Mouse (Mus musculus): Measurements from ENCODE around the gene Mdm2. TPM values are rescaled to one million over a fixed set of nuclear protein-coding genes. Genes with fewer than 3 reads are reported as not detected.

Gene Mdm2
- total and polyA plus RNA-seq, 2 experiments from 2014 or later = 24.6 to 28.9 TPM

DNA sequence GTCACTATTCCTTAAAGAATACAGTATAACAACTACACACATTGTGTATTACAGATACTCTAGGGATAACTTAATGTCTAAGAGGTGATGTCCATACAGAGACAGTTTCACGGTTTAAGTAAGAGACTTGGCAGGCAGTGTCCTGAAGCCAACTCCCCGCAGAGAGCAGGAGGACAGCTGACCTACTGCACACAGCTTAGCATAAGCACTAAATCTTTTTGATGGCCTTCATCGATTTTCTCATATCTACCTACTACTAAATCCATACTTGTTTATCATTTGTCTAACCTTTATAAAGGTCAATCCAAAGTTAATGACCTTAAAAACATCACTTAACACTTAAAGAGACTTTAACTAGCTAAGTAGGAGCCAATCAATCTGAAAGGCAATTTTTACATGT lies 7.1 kb downstream of the Mdm2 start:
- ATAC-seq = no peak

DNA sequence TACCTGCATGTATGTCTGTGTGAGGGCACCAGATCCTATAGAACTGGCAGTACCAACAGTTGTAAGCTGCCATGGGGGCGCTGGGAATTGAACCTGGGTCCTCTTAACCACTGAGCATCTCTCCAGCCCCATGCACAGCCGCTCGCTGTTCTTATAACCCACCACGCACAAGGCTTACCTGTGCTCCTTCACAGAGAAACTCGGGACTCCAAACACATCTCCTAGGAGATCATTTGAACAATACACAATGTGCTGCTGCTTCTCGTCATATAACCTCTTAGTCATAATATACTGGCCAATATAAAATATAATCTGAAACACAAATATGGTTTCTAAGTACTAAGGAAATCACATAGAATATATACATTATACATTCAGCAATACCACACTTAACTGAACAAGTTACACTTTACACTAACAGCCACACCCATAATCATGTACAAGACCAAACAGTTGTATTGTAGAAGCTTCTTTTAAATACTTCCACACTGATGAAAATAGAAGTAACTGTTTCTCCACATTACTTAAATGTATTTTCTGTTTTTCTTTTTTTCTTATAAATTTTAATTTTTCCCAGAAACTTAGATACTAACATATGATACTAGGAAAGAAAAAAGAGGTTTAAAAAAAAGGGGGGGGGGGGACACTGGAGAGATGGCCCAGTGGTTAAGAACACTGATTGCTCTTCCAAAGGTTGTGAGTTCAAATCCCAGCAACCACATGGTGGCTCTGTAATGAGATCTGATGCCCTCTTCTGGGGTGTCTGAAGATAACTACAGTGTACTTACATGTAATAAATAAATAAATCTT lies 8.3 kb downstream of the Mdm2 start:
- ATAC-seq (no peak), DNase-seq (ENCODE audit: low spot score) (no peak)
- TF ChIP-seq CTCF (IDR thresholded peaks at IDR 0.05; ENCODE audit: low read depth) = no peak
- Histone ChIP-seq H3K4me3 (ENCODE audit: low read length) (no peak overlapping the region), H3K4me1 (ENCODE audit: insufficient read depth, low read length) (no peaks in the 10 kb centered on the region), H3K36me3 (ENCODE audit: insufficient read depth, low read length) (peaks cover 45% of the 10 kb centered on the region), H3K27me3 (ENCODE audit: insufficient read depth, low read length) (no peaks in the 10 kb centered on the region), H3K9ac (replicated peaks; ENCODE audit: low read length) (no peak overlapping the region), H3K9me3 (ENCODE audit: low read length) (no peaks in the 10 kb centered on the region), H3K27ac (no peak overlapping the region), H3K4me2 (ENCODE audit: low read depth, low read length) (no peak overlapping the region)
- 95% methylated on average over 6 of the region's 6 CpGs for WGBS

More for the DNA sequence above, 7.1 kb downstream of the Mdm2 start:
- DNase-seq (ENCODE audit: low spot score) = no peak
- Histone ChIP-seq H3K9ac (replicated peaks; ENCODE audit: low read length) (no peak overlapping the region), H3K4me1 (ENCODE audit: insufficient read depth, low read length) (no peaks in the 10 kb centered on the region), H3K36me3 (ENCODE audit: insufficient read depth, low read length) (peaks cover 41% of the 10 kb centered on the region), H3K9me3 (ENCODE audit: low read length) (no peaks in the 10 kb centered on the region), H3K4me3 (ENCODE audit: low read length) (no peak overlapping the region), H3K27ac (no peak overlapping the region), H3K27me3 (ENCODE audit: insufficient read depth, low read length) (no peaks in the 10 kb centered on the region), H3K4me2 (ENCODE audit: low read depth, low read length) (no peak overlapping the region)
- TF ChIP-seq CTCF (IDR thresholded peaks at IDR 0.05; ENCODE audit: low read depth) = no peak
- 87% methylated on average over 3 of the region's 3 CpGs for WGBS

- Histone ChIP-seq H3K27ac (no peak overlapping the region), H3K4me2 (ENCODE audit: low read depth, low read length) (no peak overlapping the region), H3K9me3 (ENCODE audit: low read length) (no peaks in the 10 kb centered on the region), H3K4me1 (ENCODE audit: insufficient read depth, low read length) (no peaks in the 10 kb centered on the region), H3K4me3 (ENCODE audit: low read length) (no peak overlapping the region), H3K27me3 (ENCODE audit: insufficient read depth, low read length) (no peaks in the 10 kb centered on the region), H3K9ac (replicated peaks; ENCODE audit: low read length) (no peak overlapping the region), H3K36me3 (ENCODE audit: insufficient read depth, low read length) (peaks cover 54% of the 10 kb centered on the region)
- ATAC-seq (no peak), DNase-seq (ENCODE audit: low spot score) (no peak)
- TF ChIP-seq CTCF (IDR thresholded peaks at IDR 0.05; ENCODE audit: low read depth) = no peak
- WGBS = 91% methylated on average over 6 of the region's 6 CpGs
Measured at GRCm38 (mm10) chr10:117701034-117701829, 9.3 kb downstream of the Mdm2 start.

DNA sequence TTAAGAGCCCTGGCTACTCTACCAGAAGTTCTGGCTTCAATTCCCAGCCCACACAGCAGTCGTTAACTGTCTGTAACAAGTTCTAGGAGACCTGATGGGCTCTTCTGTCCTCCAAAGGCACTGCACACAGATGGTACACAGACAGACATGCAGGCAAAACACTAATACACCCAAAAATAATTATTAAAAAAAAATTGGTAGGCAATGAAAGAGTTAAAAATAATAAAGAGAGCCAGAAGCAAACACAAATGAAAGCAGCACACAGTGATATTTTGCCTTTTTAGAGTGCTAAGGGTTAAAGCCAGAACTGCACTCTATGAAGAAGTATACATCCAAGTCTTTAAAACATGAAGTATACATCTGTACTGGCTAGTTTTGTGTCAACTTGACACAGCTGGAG lies 10.1 kb downstream of the Mdm2 start:
- TF ChIP-seq CTCF (IDR thresholded peaks at IDR 0.05; ENCODE audit: low read depth) = no peak
- no peak overlapping the region for H3K9ac ChIP-seq (replicated peaks; ENCODE audit: low read length)
- no peaks in the 10 kb centered on the region for H3K9me3 ChIP-seq (ENCODE audit: low read length)
- H3K4me2 ChIP-seq (ENCODE audit: low read depth, low read length) = no peak overlapping the region
- no peak overlapping the region for H3K4me3 ChIP-seq (ENCODE audit: low read length)
- no peak overlapping the region for H3K27ac ChIP-seq
- 93% methylated on average over 1 of the region's 1 CpGs for WGBS
- ATAC-seq (no peak), DNase-seq (ENCODE audit: low spot score) (no peak)
- H3K27me3 ChIP-seq (ENCODE audit: insufficient read depth, low read length) = no peaks in the 10 kb centered on the region
- H3K4me1 ChIP-seq (ENCODE audit: insufficient read depth, low read length) = no peaks in the 10 kb centered on the region
- peaks cover 62% of the 10 kb centered on the region for H3K36me3 ChIP-seq (ENCODE audit: insufficient read depth, low read length)

GRCm38 (mm10) chr10:117699914-117700313 lies 10.6 kb downstream of the Mdm2 start:
- ATAC-seq (no peak), DNase-seq (ENCODE audit: low spot score) (no peak)
- 93% methylated on average over 4 of the region's 4 CpGs for WGBS
- Histone ChIP-seq H3K36me3 (ENCODE audit: insufficient read depth, low read length) (peaks cover 66% of the 10 kb centered on the region), H3K4me3 (ENCODE audit: low read length) (no peak overlapping the region), H3K9me3 (ENCODE audit: low read length) (no peaks in the 10 kb centered on the region), H3K4me2 (ENCODE audit: low read depth, low read length) (no peak overlapping the region), H3K4me1 (ENCODE audit: insufficient read depth, low read length) (no peaks in the 10 kb centered on the region), H3K27ac (no peak overlapping the region), H3K9ac (replicated peaks; ENCODE audit: low read length) (no peak overlapping the region), H3K27me3 (ENCODE audit: insufficient read depth, low read length) (no peaks in the 10 kb centered on the region)
- TF ChIP-seq CTCF (IDR thresholded peaks at IDR 0.05; ENCODE audit: low read depth) = no peak

DNA sequence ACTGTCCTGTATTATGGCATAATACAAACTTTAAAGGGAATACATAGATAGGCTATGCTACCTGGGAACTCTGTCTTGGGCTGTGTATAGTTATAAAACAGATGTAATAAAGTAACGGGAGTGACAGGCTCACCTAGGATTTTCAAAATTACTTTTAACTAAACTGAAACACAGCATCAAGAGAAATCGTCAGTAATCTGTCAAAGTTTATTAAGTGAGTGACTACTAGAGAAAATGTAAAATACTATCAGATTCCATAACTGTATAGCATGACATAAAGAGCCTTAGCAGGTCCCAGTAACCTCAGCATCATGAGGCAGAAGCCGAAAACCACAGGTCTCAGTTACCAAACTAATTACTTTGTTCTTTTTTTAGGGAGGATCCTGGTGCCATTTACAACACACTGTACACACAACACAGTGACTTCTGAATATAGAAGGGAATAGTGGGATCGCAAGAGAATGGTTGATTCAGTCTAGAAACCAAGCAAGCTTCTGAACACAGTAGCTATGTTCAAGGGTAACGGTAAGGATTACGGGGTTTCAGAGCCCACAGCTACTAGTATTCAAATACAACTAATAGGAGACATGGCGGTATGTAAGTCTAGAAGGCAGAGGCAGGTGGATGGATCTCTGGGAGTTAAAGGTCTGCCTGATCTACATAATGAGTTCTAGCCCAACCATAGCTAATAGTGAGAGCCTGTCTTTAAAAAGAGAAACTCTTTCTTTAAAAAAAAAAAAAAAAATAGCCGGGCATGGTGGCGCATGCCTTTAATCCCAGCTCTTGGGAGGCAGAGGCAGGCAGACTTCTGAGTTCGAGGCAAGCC lies 12.0 kb downstream of the Mdm2 start:
- H3K4me1 ChIP-seq (ENCODE audit: insufficient read depth, low read length) = no peaks in the 10 kb centered on the region
- H3K36me3 ChIP-seq (ENCODE audit: insufficient read depth, low read length) = peaks cover 73% of the 10 kb centered on the region
- TF ChIP-seq CTCF (IDR thresholded peaks at IDR 0.05; ENCODE audit: low read depth) = no peak
- 94% methylated on average over 10 of the region's 10 CpGs for whole genome bisulfite sequencing
- H3K4me3 ChIP-seq (ENCODE audit: low read length) = no peak overlapping the region
- H3K4me2 ChIP-seq (ENCODE audit: low read depth, low read length) = no peak overlapping the region
- DNase-seq (ENCODE audit: low spot score) (no peak), ATAC-seq (no peak)
- no peaks in the 10 kb centered on the region for H3K27me3 ChIP-seq (ENCODE audit: insufficient read depth, low read length)
- no peaks in the 10 kb centered on the region for H3K9me3 ChIP-seq (ENCODE audit: low read length)
- H3K27ac ChIP-seq = no peak overlapping the region
- H3K9ac ChIP-seq (replicated peaks; ENCODE audit: low read length) = no peak overlapping the region
